Mouse (Mus musculus) kidney, adult 8-10 months (tissue): ENCODE results near the gene Gm11985.
"Not testable (repeated sequence)": the region's sequence is repeated elsewhere in the genome, so short reads cannot be mapped to it uniquely, and the experiment has no call there.

ENCODE experiments used
- DNase-seq, 2 experiments: peaks; one replicate each; pipeline ENCODE4 v3.0.0; 2022

Gm11985 gene

DNA sequence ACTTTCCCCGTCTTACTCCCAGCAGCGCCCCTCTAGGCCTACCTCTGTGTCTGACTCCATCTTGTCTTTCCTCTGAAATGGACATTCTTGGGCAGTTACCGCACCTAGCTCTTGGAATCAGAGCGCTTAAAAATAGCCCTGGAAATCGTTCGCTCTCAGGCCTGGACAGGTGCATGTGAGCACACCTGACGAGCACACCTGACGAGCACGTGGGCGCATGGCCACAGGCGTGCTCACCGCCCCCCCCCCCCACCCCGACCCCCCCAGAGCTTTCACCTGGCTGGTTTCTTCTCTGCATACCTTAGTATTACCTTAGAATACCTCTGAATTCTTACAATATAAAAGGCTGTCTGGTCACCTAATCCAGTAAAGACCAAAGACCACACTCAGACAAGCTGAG, at the start of gene Gm11985:
Gm11985 (minus strand) TSS at position 101 of the 400 bp plus-strand sequence.
- no peak for DNase-seq

DNA sequence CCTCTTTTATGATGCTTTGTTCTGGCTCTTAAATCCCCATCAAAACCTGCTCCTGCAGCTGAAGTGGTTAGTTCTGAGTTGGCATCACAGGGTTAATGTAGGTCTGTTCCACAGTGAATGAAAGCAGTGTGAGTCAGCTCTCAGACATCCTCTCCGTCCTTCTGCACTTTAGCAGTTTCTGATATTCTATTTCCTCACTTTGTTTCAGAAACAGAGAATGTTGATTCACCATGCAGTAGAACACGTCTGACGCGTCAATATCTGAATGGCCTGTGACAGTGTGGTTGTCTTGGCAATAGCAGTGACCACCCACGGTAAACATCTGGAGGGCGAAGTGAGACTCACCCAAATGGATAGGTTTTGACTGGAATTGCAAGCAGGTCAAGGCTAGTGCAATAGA, 49.3 kb upstream of the Gm11985 start:
- DNase-seq, result no peak

DNA sequence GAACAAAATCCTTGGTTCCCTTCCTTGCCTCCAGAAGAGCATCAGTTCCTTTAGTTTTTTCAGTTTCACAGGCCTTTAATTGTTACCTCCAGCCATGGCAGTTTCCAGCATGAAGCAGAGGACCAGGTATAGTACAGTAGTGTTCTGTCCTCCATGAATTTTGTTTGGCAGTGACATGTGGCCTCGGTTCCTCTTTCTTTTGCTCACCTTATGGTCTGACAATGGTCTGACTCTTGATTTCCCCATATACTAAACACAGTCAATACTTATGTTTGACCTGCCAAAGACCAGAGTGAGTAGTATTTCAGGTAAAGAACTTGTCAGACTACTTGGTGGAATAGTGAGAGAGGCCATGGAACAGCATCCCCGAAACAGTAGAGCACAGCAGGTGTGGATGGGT, 48.4 kb upstream of the Gm11985 start:
- DNase-seq, result no peak

DNA sequence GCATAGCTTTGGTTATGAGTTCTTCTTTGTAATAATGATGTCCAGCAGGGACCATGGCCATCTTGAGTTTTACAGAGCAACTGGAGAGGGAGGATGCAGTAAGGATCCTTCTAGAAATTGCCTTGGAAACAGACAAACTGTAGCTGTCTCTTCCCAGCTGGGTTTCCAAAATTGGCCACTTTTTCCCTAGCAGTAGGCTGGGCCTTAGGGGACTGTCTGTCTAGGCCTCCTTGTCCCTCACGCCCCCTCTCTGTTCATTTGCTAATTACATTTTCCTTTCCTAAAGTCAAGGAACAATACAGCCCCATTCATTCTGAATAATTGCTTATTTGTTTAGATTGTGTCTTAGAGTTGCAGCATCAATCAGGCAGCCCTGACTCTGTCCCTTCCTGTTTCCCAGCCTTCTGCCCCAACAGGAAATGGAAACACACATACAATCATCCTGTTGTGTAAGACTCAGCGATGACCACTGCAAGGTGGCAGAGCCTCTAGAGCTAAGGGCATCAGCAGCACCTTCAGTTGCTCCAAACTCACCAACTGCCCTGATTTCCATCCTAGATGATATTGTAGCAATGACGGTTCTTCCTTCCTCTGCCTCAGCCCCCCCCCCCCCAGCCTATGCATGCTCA, 46.7 kb upstream of the Gm11985 start:
- no peak for DNase-seq

DNA sequence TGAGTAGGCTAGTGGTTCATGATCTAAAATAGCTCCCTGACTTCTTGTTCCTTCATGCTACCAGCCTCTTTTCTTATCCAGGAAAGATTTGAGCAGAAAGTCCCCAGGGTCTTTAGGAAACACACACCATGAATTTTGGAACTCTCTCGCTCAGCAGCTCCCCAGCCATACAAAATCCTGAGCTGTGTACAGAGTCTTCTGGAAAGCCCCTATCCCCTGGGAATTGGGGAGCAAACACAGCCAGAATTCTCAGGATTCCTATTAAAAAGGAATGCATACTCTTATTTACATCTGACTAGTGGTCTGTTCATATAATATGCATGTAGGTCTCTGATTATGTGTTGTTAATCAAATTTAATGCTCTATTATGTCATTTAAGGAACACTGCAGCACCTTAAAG, 46.1 kb upstream of the Gm11985 start:
- DNase-seq, result no peak

DNA sequence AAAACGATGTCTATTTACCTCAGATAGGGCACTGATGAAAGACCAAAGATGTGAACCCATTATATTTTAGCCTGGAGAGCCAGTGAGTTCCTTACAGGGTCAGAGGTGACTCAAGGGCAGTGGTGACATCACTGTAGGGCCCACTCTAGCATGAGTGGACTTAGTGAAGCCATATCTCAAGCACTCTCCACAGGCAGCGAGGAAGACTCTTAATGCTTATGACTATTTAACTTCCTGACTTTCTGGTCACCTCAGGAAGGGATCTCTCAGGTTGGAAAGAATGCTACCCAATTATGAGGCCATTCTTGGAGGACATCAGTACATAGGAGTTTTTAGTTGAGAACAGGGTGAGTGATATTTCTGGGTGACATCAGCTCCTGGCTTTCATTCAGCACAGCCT, 45.0 kb upstream of the Gm11985 start:
- no peak for DNase-seq

DNA sequence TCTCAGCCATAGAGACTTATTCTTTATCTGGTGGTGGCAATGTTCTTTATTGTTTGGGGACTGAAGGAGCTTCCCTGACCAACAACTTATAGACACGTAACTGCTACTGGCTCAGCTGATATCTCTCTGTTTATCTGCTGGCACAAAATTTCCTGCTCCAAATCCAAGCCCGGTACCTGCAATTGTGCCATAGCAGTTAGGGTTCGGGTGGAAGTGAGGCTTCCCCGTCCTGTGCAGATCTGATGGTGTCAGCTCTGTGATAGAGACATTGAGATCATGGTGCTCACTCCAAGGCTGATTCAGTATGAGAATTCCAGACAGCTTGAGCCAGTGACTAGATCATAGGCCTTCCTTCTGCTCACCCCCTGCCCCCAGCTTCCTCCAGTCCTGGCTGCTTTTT, 43.6 kb upstream of the Gm11985 start:
- DNase-seq, result no peak

DNA sequence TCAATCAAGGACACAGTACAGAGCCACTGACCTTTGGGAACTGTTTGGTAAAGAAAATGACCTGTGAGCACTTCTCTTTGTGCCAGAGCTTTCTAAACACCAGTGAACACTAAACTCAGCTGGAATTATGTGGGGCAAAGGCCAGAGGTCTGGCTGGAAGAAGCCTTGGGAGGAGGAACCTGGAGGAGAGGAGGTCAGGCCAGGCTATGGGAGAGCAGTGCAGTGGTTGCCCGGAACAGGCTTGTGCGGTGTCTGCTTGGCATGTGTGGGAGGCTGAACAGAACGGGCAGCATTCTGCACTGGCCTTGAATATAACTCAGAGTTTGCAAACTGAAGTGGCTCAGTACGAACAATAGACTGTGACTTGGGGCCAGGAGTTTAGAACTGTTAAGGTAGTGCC, 41.6 kb upstream of the Gm11985 start:
- peak; percentile 61 to 80 for DNase-seq

DNA sequence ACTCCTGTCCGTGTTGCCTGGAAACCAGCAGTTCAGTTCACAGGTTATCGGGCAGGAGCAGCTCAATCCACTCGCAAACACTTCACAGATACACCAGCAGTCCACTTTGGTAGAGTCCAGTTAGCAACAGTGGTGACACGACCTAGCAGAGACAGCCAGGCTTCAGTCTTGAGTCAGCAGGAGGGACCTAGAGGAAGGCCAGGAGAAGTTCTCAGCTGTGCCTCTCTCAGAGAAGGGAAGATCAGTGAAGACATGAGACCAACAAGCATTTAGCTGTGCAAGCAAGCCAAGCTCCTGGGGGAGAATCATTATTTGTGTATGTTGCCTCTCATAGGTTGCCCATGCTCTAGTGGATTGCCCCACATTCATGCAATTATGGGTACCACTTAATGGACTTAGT, 39.7 kb upstream of the Gm11985 start:
- no peak for DNase-seq

DNA sequence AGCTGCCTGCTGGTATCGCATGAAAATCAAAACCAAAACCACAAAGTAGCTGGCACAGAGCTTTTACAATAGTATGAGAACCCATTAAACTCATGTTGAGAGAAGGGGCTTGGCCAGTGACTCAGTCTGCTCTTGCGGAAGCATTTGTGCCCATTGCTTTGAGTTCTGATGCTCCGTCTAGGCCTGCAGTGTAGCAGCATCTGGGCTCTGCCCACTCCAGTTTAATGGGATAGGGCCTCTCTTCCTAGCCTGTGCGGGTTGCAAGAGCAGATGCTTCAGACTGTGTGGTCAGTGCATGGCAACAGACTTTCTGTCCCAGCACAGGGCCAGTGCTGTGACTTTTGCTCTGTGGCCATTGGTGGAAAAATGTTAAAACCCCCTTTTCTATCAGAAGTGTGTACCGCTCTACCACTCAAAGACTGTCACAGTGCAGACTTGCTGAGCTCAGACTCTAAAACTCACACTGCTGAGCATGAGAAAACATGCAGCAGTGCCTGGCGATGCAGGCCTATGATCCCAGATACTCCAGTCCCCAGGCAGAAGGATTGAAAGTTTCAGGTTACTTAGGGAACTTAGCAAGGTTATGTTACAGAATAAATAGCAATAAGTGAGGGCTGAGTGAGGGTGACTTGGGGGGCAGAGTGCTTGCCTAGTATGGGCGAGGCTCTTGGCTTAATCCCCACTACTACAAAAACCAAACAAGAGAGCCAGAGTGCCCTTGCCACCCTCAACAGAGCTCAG, 38.6 kb upstream of the Gm11985 start:
- DNase-seq, result no peak

DNA sequence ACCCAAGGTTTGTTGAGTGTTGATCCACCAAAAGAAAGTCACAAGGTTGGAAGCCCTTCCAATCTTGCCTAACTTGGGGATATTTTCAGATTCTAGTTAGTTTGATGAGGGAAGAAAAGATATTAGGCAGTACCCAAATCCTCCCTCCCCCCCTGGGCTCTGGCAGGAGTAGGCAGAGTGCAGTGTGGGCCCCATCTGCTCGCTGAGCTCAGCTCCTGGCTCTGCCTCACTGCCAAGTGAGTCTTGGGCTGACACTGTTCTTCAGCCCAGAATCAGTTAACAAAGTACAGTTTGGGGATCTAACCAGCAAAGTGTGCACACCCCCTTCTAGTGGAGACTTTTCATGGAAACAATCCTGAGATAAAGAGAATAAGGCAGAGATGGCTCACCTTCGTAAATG, 37.8 kb upstream of the Gm11985 start:
- no peak for DNase-seq

DNA sequence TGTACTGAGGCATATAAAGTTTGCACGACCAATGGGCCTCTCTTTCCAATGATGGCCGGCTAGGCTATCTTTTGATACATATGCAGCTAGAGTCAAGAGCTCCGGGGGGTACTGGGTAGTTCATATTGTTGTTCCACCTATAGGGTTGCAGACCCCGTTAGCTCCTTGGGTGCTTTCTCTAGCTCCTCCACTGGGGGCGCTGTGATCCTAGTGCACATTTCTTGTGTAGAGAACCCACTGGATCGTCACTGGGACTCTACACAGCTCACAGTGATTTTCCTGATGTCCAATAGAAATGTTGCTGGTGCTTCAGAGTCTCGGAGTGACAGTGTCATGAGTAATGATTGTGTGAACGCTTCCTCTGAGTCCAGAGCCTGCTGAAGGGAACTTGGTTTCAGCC, 33.5 kb upstream of the Gm11985 start:
- not testable (repeated sequence) for DNase-seq

DNA sequence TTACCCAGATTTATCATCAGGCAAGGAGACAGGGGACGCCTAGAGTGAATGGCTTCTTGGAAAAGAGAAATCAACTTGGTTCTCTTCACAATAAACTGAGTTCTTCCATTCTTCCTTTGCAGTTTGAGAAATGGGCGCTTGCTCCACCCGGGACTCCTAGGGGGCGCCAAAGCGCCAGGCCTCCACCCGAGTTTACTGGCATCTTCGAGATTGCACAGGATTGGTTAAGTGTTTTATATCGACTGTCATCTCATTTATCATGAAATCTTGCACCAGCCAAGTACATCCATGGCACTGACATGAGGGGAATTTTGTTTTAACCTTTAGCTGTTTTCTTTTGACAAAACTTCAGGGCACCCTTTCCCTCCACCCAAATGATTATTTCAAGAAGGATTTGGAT, 27.3 kb upstream of the Gm11985 start:
- DNase-seq, result peak; percentile 43 to 74

DNA sequence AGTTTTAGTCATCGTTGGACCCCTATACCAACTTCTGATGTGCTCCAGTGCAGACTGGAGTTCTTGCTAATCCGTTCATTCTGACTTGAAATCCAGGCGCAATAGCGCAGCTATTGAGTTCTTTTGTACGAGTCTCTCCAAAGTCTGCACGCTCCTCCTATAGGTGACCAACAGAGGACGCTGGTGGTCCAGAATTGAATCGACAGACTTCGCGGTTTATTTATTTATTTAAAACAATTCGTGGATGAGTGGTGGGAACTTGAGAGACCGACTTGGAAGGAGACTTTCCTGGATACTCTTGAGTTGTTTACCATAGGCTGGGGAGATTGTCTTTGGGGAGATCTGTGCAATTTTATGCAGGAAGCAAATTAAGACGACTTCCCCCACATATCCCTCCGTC, 26.4 kb upstream of the Gm11985 start:
- DNase-seq, result peak; percentile 40 to 59

DNA sequence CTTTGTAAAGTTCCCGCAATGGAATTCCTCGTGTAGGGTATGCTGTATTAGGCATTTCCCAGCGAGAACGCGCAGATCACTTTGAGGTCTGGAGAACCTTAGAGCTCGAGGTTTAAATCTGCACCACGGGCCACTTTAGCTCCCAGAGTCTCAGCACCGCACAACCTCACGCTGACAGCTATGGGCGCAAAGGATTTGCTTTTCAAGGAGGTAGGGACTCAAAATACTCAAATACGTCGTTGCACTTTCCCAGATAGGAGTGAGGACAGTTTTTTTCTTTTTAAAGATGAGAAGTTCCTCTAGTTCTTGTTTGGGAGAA, 25.9 kb upstream of the Gm11985 start:
- DNase-seq, result no peak

DNA sequence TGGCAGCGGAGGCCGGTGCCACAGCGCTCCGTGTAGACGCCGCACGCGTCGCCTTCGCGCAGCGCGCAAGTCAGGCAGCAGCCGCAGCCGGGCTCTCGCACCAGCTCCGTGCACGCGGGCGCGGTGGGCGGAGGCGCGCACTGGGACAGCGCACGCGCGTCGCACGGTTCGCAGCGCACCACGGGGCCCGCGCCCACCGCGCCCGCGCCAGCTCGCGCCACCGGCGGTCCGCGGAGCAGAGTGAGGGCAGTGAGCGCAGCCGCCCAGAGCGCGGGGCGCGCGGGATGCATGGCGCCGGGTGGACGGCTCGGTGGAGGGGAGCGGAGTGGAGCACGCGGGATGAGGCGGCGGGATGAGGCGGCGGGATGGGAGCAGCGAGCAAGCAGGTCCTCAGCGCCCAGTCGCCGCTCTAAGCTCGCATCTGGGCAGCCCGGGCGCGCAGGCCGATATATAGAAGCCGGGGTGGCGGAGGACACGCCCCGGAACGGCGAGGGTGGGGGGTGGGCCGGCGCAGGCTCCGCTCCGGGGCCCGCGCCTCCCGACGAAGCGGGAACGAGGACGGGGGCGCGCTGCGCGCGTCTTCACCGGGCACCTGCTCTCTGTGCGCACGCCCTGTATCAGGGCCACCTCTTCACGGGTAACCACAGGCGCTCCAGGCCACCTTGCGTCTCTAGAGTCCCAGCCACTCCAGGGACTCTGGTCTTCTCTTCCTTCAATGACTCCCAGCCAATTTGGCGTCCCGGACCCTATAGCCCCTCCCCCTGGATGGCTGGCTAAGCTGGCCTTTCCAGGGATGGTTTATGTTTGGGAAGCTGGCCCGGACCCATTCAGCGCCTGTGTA, 25.4 kb upstream of the Gm11985 start, which contains the start of gene Igfbp3:
Igfbp3 (minus strand) TSS at position 423 of the 841 bp plus-strand sequence.
- DNase-seq, result peak in 1 of 2 experiments; percentile 26

DNA sequence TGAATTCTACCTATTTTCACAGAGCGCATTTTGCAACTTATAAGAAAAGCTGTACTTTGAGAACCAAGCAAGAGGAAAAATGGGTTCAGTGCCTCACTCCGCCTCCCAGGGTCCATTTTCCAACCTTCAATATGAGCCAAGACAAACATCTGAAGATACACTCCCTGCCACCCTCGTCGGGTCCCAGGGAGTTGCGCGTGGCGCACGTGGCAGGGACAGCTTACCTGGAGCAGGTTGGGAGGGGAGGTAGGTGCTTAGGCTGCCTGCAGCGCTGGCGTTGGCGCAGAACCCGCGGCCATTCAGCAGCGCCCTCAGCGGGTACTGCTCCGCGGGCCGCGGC, 24.8 kb upstream of the Gm11985 start:
- DNase-seq, result no peak

DNA sequence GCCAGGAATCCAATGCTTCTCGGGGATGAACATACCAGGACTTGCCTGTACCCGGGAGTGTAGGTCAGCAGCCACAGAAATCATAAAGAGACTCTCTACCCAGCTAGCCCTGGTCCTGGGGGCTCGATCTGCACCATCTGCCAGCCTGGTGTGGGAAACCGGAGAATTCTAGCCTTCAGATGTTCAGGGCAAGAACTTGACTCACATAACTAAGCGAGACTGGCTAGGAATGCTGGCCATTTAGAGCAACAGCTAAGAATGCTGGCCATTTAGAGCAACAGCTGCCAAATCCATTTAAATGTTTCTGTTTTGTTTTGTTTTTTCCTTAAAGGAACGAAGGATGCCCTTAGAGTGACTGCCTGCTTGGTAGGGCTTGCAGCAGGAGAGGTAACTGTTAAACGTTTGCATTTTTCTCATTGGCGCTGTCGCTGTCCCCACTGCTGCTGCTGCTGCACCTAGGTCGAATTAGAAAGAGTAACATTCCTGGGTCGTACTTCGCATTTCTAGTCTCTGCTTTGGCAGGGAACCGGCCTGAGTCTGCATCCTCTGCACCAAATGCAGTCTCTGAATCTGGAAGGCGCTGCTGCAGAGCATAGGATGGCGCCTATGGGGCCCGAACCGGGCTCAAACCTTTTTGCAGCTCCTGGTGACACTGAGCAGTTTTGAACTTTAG, 23.9 kb upstream of the Gm11985 start:
- DNase-seq, result no peak

DNA sequence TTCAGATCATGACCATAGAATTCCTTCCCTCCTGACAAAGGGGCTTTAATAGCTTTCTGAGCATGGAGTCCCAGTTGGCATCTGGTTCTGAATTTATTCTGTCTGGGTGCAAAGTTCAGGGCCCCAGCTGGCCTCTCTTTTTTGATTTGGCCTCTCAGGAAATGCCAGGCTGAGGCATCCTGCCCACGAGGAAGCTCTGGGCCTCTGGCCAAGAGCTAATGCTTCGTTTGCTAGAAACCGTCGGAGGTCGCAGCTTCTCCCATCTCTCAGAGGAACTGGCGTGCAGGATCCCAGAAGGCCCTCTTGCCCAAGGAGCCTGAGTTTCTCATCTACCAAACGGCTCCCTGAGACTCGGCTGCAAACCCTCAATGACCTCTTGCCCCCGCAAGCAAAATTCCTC, 22.8 kb upstream of the Gm11985 start:
- DNase-seq, result peak; percentile 63 to 71

DNA sequence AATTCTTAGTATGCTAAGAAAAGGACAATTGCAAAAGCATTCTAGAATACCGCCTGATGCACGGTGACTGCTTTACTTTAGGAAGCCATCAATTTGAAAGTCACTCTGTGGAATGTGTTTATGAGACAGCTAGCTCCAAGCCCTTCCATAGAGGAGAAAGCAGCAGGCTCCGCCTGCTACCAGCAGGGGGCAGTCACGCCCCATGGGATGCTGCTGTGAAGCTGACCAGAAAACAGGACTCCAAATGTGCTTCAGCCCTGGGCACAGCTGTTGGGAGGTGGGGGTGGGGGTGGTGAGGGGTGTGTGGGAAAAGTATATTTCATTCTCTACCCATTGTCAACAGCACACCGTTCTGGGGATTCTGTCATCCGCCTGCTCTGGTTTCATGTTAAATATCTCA, 22.0 kb upstream of the Gm11985 start:
- DNase-seq, result peak; percentile 59 to 75

DNA sequence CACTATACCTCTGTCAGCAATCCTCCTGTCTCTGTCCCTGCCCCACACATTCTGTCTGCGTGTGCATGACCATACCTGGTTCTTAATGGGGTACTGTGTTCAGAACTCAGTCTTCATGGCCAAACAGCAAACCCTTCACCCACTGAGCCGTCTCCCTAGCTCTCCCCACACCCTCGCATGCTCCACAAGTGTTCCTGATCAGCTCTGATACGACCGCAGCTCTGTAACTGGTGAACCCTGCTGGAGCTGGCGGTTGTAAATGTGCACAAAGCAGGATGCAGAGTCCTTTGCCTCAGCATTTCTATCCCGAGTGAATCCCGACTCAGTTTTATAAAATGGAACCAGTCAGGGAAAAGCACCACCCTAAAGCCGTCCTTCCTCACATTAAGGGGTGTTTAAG, 15.5 kb upstream of the Gm11985 start:
- DNase-seq, result no peak

DNA sequence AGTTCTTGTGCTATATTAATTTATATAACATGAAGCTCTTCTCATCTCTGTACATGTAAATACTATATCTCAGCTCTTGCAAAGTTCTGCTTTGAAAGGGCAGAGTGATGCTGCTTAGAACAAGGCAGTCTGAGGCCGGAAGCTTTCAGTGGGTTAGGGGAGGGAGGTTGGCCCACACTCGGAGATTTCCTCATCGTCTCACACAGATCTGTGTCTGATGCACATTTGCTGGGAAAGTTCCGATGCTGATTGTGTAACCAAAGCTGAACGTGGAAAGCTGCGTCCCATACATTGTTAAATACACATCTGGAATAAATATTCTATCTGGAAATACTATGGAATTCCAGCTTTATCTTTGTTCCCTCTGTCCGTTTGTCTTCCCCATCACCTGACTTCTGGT, 13.8 kb upstream of the Gm11985 start:
- DNase-seq, result no peak

DNA sequence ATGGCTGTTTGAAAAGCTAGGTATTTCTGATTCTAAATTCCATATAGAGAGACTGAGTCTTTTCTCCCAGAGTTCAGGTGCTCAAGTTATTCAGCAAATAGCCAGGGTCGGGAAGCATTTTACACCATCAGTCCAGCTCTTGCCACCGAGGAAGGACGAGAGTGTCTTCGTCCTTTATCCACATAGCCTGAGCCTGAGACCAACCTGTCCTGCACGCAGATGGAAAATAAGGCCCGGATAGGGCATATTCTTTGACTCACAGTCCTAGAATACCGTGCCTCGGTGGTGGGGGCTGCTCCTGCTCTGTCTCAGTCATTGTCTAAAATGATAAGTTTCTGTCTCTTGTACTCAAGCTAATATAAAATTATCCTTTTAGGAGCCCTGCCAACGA, 12.0 kb upstream of the Gm11985 start:
- DNase-seq, result no peak
